Mouse (Mus musculus): ENCODE measurements around the gene Lpar1. TPM values are rescaled to one million over a fixed set of nuclear protein-coding genes. Genes with fewer than 3 reads are reported as not detected.

Lpar1 gene
- total RNA-seq, 2 experiments from 2014 or later = 17.6 to 22.3 TPM

Small RNA genes lying within 50 kb of the gene (microRNA-seq; reads per million reads assigned to microRNA genes)
- 0.76 reads per million for gene Mir3095

Other genes starting within 250 kb of the Lpar1 start
- gene Olfr267, start 233.8 kb upstream of the Lpar1 start, total RNA-seq (2021) = under 1 TPM; 0.12 to 0.25 TPM